Mouse (Mus musculus) heart, postnatal 25 days (tissue): ENCODE results near the gene Creb3l1. TPM values are rescaled to one million over a fixed set of nuclear protein-coding genes. Genes with fewer than 3 reads are reported as not detected.

Source experiments
- DNase-seq: peaks from one replicate; pipeline ENCODE4 v3.0.0; 2022; ENCODE audit warnings: low spot score
- intact Hi-C: fragments of 180-260 bp; cut with DNase I; formaldehyde crosslinking; loops from one replicate; pipeline ENCODE4 v1.15.1; 2025
- total RNA-seq, 2 experiments: library from RNA; stranded (reverse); gene quantifications; 2 replicates each; pipeline ENCODE4 v1.2.3; 2021

Creb3l1 gene
- total RNA-seq, 2 experiments from 2014 or later = 4.5 to 6.8 TPM

DNA sequence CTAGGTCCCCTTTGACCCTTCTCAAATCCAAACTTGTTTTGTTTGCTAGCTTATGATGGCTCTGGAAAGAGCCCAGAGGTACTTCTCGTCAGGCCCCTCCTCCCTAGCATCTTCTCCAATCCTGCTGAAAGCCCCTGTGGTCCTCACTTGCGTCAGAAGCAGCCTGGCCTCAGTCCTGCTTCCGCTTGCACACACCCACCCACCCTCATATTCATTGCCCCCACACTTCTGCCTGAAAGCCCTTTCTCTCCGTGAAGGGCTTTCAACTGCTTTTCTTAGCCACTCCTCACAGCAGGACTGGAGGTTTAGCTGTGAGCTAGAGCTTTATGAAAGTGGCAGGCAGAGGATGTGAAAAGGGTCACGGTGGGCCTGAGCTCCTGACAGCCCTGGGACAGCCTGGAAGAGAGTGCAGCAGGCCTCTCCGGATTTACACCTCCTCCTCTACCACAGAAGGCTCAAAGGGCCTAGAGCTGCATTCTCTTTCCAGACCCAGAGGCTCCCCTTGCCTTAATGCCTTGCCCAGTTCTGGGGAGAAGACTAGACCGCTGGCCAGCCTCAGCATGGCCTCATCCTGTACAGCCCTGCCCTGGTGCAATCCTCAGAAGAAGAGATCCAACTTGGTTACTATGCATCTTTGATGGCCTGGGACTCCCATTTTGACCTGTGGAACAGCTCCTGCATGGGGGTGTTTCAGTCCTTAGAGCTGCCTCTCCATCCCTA lies 50.7 kb downstream of the Creb3l1 start:
- intact Hi-C loops = no loop called here

DNA sequence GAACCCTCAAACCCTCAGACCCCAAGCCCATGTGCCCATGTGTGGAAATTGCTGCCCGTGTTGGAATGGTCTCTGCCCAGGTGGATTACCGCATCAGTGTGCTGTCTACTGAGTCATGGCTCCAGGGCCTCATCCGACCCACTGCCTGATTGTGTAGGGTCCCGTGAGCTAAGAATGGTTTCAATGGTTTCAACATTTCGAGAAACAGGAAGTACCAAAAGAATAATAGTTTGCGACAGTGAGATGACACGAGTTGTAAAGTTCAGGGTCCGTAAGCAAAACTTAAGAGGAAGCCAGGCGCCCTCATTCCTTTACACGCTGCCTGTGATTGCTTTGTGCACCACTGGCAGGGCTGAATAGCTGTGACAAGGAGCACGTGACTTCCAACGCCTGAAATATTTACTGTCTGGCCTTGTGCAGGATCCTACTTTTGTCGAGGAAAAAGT lies 52.2 kb downstream of the Creb3l1 start:
- intact Hi-C loops = no loop called here
- DNase-seq = no peak

More for the DNA sequence above, 50.7 kb downstream of the Creb3l1 start:
- no peak for DNase-seq

DNA sequence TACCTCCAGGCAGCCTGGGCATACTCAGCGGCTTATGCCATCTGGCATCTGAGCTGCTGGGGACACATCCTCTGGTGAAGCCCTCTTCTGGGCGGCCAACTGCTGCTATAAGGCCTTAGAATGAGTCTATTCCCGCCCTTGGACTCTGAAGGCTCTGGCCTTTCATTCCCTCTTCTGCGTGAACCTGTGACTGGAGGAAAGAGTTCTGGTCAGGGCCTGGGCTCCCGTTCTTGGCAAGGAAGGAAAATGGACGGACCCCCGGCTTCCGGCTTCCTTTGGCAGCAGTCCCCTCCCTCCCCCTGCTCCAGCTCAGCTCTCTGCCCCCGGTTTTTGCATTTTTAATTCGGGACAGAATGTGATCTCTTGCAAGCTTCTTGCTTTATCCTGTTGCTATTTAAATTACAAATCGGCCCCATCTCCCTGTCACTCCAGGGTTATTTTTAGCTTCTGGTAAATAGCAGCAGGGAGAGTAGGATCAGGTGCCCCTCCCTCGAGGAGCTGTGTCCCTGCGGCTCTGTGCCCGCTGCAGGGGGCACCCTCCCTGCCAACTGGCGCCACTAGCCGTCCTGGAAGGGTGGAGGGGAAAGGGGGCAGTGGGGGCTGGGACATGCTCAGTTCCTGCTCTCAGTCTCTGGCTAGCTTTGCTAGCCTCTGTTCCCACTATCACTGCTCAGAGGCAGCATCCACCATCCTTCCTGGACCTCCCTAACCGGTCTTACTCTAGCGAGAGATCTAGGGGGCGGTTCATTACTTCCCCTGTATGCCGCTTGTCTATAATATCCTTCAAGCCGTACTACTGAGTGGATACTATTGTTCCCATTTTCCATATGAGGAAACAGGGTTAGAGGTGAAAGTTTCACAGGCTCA lies 52.8 kb downstream of the Creb3l1 start:
- peak; percentile 36 for DNase-seq
- intact Hi-C loops = no loop called here

DNA sequence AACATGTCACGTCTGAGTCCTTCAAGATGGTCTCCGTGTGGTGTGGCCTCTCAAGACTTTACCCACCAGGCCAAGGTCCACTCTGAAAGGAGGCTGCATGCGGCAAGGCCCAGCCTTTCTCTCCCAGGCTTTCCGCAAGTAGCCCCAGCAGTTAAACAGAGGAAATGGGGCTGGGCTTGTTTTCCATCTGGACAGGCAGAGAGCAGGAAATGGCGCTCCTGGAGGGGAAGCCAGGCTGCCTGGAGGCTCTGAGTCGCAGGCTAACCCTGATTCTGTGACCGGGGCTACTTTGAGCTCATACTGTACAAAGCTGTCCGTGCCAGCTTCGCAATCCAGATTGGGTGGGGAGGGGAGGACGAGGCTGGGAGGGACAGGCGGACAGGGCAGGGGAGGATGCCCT lies 56.3 kb downstream of the Creb3l1 start:
- intact Hi-C loops = no loop called here
- DNase-seq = peak; percentile 51

DNA sequence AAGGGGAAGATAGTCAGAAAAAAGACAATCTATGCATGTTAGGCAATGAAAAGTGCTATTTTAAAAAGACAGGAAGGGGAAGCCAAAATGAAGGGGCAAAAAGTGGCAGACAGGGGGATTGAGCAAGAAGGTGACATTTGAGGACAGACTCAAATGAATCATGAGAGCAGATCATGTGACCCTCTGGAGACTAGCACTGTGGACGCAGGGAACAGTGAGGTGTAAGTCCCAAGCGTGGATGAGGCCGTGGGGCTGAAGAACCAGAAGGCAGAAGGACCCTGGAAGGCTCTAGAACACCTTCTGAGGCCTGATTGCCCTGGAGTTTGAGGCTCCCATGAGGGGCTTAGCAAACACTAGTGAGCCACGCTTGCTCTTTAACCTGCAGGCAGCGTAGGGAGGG lies 57.9 kb downstream of the Creb3l1 start:
- intact Hi-C loops = no loop called here
- no peak for DNase-seq

DNA sequence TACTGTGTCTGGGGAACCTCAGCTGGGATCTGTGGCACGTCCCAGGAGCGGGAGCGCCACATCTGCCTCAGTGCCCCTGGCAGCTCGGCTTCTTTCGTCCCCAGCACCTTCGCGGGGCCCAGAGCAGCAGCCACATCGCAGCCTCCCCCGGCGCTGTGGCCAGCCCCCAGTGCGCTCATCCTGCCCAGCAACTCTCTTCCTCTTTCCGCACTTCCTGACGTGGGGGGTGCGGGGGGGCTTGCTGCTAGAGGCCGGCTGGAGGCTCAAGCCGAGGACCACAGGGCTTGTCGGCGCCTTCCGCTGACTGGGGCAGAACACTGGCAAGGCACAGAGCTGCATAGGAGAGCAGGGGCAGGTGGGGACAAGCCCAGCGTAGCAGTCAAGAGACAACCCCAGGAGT lies 58.9 kb downstream of the Creb3l1 start:
- intact Hi-C loops = loop anchor here (2.0 kb wide), 1 partner anchor 21 kb away; no protein-coding TSS in a partner anchor
- DNase-seq = peak; percentile 74

DNA sequence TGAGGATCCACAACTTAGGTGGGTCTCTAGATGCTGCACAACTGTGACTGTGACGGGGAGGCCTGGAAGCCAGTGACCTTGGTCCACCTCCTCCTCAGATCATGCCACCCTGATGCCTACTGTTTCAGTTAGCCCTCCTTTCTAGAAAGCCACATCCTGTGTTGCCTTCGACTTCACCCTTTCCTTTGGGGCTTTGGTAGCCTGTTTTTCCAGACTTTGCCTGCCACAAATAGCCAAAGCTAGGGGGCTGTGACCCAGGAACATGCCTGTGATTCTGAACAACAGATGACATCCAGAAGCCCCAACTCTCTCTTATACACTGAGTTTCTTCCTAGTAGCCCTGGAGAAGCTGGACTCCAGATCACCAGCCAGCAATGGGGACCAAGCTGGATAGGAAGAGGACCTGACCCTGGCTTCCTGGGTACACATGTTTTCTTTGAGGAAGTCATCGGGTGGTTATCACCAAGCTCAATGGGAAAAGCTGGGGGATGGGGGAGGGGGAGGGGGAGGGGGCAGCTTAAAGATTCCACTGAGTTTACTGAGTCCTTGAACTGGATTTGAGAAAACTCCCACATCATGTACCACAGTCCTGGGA lies 59.6 kb downstream of the Creb3l1 start:
- DNase-seq = no peak
- intact Hi-C loops = loop anchor here (2.0 kb wide), 1 partner anchor 22 kb away; no protein-coding TSS in a partner anchor

DNA sequence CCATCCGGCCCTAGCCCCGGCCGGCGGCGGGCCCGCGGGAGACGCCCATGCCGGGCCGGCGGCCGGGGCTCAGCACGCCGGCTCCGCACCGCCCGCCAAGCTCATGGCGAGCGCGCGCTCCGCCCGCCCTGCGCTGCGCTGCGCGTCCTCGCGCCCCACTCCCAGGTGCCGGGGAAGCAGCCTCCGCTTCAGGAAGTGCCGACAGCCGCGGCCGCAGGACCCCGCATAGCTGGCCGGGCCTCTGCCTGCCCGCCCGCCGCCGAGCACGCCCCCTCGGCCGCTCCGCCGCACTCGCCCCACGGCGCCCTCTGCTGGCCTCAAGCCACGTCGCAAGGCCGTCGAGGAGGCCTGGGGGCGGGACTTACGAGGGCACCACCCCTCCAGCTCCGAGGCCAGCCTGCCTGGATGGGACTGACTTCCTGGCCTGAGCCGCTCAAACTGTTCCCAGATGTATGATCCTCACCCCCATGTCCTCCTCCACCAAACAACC lies 60.8 kb downstream of the Creb3l1 start:
- DNase-seq = peak; percentile 96
- intact Hi-C loops = no loop called here

DNA sequence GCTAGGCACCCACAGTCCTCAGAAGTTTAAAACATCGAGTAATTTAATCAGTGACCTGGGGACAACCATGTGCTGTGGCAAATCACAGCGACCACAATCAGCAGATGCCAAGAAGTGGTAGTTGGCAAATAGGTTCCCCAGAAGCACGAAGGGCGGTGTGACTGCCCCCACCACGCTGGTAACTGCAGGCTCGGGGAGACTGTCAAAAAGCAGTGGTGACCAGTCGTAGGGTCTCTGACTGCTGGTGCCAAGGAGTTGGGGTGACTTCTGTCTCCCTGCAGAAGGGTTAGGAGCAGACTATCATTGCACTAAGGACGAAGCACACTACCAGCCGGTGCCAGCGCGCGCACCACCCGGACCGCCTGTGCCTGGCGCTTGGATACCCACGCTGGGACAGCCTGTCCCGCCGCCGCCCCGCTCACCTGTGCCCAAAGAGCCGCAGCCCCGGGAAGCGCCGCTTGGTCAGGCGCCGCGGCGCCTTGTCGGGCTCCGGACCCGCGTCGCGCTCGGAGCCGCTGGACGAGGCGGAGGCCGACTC lies 61.4 kb downstream of the Creb3l1 start:
- no peak for DNase-seq
- intact Hi-C loops = no loop called here

DNA sequence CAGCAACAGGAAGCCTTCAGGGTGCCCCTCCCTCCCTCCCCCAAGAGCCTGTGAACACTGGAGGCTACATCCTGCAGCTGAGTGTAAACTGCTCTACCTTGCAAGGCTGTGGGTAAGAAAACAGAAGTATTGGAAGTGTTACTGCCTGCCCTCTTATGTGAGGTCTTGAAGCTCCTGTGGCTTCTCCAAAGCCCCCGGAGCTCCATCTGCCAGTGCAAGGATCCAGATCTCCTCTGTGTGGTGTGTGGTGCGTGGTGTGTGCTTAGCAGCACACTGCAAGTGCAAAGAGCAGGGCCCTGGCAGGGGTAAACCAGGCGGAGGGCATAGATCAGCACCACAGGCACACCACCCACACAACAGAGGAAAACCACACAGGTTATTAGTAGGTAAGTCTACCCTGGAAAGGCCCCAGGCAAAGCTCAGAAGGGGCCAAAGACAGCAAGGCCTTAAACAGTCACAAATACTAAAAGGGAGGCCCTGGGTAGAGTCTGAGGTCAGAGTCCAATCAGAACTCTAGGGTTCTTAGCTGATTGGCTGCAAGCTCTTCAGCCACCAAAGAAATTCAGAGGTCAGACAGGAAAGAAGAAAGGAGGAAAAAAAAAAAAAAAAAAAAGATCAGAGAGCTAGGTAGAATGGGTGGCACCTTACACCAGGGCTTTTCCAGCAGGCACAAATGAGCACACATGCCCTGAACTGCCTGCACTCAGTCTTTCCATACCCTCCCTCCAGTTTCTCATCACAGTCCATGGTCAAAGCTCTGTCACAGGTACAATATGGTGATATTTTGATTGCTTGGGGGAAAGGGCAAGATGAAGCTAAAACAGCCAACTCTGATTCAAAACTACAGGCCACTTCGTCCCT lies 62.2 kb downstream of the Creb3l1 start:
- intact Hi-C loops = no loop called here
- no peak for DNase-seq

DNA sequence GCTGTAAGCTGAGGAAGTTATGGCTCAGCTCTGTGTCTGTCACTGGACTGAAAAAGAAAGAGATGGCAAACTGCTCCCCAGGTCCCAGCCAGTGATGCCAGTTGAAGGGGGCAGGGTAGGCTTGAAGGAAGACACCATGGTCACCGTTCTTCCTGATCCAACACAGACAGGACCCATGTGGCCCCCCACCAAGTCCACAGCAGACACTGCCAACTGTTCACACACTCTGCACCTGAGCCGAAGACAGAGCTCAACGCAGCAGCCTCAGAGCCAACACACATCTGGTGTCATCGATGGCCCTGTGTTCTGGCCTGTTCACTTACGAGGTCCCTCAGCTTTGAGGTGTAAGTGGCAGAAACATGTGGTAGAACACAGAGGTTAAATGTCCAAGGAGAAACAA lies 63.8 kb downstream of the Creb3l1 start:
- DNase-seq = no peak
- intact Hi-C loops = no loop called here

DNA sequence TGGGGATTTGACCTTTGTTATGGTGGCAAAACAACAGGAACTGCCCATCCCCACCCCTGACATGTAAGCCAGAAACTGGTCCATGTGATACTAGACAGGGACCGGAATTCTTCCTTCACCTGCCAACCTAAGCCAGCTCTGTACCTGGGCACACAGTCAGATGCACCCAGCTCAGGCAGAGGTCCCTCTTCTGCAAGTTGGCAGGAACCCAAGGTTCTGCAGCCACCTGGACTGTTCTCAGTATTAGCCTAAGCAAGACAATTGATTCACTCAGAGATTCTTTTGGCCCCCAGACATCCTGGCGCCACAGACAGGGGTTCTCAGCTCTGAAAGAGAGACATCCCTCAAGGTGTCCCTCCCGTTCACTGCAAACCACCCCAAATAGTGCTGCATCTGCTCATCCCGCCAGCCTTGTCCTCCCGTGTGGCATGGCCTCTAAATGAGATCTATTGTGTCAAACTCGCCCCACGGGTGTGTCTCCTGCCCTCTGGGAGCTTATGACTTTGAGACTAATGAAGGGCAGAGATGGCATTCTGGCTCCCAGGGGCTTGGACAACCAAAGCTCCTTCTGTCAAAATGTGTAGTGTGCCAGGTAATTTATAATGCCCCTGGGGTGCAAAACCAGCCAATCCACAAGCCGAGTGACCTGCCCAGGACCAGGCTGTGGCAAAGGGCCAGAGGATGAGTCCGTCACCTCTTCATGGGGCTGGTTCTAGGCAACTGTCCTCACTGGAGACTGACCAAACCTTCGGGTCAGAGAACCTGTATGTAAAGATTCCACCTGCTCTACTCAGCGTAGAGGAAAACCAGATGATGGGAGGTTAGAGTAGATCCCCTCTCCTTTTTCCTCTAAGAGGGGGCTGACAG lies 64.5 kb downstream of the Creb3l1 start:
- DNase-seq = no peak
- intact Hi-C loops = loop anchor here (1.0 kb wide), 1 partner anchor 15 kb away; no protein-coding TSS in a partner anchor

DNA sequence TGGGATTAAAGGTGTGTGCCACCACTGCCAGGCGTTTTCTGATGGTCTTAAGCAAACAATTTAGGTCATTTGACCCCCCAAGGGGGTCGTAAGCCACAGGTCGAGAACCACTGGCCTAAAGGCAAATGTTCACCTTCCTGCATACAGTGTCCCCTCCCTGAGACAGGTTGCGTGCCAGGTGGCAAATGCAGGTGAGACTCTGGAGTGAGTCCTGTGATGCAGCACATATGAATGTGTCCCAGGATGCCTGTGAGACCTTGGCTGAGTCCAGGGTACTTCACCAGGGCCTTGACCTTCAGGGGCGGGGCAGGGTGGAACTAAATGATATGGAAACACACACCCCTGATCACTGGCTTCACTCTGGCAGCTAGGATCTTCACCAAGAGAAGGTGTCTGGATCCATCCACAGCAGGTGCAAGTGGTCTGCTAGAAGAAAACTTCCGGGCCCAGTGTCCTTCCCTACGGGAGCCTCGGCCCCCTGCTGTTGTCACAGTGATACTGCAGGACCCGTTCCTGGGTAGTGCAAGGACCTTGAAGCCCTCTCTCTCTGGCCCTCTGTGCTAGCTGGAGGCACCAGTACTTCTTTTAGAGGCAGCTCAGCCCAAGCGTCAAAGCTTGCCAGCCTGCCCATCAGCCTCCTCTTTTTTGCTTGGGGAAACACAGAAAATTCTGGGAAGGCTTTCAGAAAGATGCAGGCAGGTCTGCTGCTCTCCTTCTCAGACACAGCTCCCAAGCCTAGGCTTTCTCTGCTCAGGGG lies 65.4 kb downstream of the Creb3l1 start:
- intact Hi-C loops = loop anchor here (1.0 kb wide), 1 partner anchor 15 kb away; no protein-coding TSS in a partner anchor
- no peak for DNase-seq

DNA sequence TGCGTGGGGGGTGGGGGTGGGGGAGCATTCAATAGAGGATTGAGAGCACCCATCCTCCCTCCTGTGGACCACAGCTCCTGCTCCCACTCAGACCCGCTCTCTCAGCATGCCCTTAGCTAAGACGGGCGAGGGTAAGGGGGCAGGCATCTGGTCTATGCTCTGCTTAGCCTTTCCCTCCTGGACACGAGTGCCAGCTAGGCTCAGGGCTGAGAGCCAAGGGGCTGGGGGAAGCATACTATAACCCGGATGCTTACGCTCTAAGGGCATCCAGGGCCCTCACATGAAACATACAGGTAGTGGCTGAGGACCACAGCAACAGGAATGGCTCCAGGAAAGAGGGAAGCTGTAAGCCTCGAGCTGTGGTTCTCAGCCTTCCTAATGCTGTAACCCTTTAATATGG lies 66.3 kb downstream of the Creb3l1 start:
- intact Hi-C loops = no loop called here
- no peak for DNase-seq

DNA sequence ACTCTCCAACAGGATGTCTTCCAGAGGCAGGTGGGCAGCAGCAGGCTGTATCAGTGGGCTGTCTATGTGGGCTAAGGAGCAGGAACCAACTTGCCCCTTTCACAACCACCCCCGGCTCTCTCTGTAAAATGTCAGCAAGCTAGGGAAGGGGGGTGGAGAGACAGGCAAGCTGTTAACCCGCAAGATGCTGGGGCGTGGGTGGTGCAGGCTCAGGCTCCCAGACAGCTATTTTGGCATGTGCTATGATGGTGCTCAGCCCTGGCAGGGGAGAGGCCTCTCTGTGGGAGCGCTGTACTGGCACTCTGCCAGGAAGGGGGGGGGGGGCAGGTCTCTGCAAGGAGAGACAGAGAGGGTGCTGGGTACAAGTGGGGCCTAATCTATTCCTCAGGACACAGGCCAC lies 67.2 kb downstream of the Creb3l1 start:
- intact Hi-C loops = no loop called here
- DNase-seq = no peak

DNA sequence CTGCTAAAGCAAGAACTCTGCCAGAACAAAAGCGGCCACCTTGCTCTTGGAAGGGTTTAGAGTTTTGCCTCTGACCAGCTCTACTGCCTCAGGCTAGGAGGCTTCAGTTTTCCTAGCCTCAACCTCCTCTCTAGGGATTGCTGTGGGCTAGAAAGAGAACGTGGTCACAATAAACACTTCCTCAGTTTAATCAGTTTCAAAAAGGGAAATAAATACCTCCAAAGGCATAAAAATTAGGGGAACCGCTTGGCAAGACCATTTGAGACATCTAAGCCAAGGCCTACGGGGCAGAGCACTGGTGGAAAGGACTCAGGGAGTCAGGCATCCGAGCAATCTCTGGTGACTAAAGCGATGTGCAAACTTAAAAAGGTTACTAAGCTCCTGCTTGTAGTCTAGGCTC lies 68.4 kb downstream of the Creb3l1 start:
- intact Hi-C loops = no loop called here
- DNase-seq = no peak

DNA sequence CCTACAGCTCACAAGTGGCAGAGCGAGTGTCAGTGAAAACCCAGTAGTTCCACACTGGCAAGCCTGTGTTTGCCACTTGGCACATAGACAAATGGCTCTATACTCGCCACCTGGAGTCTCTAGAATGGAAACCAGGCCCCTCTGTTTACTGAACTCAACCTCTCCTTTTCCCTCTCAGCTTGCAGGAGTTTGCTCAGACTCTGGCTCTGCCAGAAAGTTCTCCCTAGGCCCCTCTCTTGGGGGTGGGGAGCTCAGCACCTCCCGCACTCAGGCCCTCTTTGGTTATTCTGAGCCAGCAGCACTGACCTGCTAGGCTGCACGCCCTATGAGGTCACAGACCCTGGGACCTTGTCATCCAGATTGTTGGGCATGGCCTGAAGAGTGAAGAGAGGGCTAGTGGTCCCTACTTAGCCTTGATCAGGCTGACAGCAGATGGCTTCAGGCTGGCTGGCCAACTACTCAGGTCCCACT lies 69.1 kb downstream of the Creb3l1 start:
- intact Hi-C loops = no loop called here
- no peak for DNase-seq

DNA sequence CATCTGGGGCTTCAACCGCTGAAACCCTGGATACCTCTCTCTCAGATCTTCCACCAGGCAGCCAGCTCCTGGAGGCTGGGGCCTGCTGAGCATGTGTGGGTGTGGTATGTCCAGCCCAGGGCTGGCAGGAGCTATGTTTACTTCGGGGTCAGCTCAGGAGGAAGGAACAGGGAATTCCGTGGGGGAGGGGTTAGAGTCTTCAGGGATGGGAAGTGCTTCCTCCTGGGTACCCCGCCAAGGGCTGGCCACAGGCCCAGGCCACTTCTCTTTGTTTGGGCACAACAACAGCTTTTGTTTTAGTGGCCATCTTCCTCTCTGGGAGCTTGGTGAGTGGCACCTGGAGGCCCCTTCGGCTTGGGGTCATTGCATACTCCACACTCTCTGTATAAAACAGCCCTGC lies 70.5 kb downstream of the Creb3l1 start:
- intact Hi-C loops = no loop called here
- peak; percentile 75 for DNase-seq
